27 mouse cellular contexts compared by ENCODE assay signal in the genomic region with DNA sequence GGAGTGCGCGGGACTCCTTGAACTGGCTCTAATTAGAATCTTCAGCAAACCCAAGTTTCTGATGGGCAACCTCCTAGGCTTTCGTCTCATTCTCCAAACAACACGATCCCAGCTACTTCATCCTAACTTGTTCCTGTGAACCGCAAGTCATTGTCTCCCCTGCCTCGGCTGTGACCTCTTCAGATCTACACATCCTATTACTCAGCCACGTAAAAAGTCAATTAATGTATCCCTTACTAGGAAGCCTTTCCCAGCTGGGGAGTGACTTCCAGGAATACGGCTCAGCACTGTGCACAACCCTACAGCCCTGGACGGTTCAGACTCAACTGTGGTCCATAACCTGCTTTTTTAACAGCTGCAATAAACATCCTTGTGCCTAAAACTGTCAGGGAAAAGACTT. TPM values are rescaled to one million over a fixed set of nuclear protein-coding genes. Genes with fewer than 3 reads are reported as not detected.
DNase-seq lines count a peak whose midpoint lies in the region; ATAC-seq and TF ChIP-seq lines count a peak whose summit lies in the region.
"Had no signal": no experiment of that assay in that cellular context is flagged by ENCODE, and none has a peak within 500 bp of the region (broad histone marks: within the 10 kb centered on the region; RNA-seq: fewer than 3 reads in every experiment).

No protein-coding gene starts in this region.

- no peak overlapping the region for H3K27ac ChIP-seq in heart, embryonic 10.5 days
- peak overlapping the region; percentile 3; the same call in 1 of the 2 replicates for H3K27ac ChIP-seq in heart, embryonic 15.5 days
- no peak overlapping the region for H3K27ac ChIP-seq in midbrain, embryonic 11.5 days (ENCODE audit: low read depth, low read length)
- no peak overlapping the region for H3K27ac ChIP-seq in midbrain, postnatal 0 days (ENCODE audit: low read depth, low read length)
- H3K27ac ChIP-seq: embryonic facial prominence, embryonic 13.5 days; forebrain, embryonic 15.5 days; hindbrain, embryonic 10.5 days; intestine, embryonic 15.5 days; limb, embryonic 12.5 days had no signal

- TF ChIP-seq CTCF in midbrain, postnatal 0 days (IDR thresholded peaks at IDR 0.05): no peak

- WGBS in heart, embryonic 10.5 days: 69% methylated on average over 9 of the region's 9 CpGs
- WGBS in heart, embryonic 15.5 days: 62% methylated on average over 9 of the region's 9 CpGs
- 47% methylated on average over 9 of the region's 9 CpGs for WGBS in midbrain, embryonic 11.5 days
- 64% methylated on average over 9 of the region's 9 CpGs for WGBS in midbrain, postnatal 0 days

- peaks cover 50% of the 10 kb centered on the region for H3K4me1 ChIP-seq in heart, embryonic 10.5 days
- peaks cover 37% of the 10 kb centered on the region for H3K4me1 ChIP-seq in heart, embryonic 15.5 days (replicated peaks)
- peaks cover 26% of the 10 kb centered on the region for H3K4me1 ChIP-seq in midbrain, embryonic 11.5 days (ENCODE audit: control insufficient read depth, insufficient read depth, low read length)
- peaks cover 3% of the 10 kb centered on the region; the same call in 1 of the 2 replicates for H3K4me1 ChIP-seq in midbrain, postnatal 0 days (ENCODE audit: insufficient read depth, low read length)

- DNase-seq in heart, adult 11 months: peak; percentile 85
- DNase-seq in heart, embryonic 10.5 days (ENCODE audit: low spot score): no peak
- DNase-seq in heart, postnatal 36 days: no peak
- DNase-seq in midbrain, embryonic 11.5 days (ENCODE audit: low spot score, missing footprints): peak; percentile 82
- DNase-seq in midbrain, postnatal 0 days (ENCODE audit: low spot score): no peak
- no peak for DNase-seq in urinary bladder, adult 18-20 months (ENCODE audit: low spot score in 2 of 2)
- DNase-seq: adrenal gland, adult 2 months; B cell, adult 2 months; cerebellum, adult 11-12 months; cerebellum, postnatal 10 days; gastrocnemius, postnatal 25 days; kidney, adult 8-10 months; kidney, postnatal 4 days; liver, postnatal 0 days; lung, postnatal 10 days; midbrain, embryonic 14.5 days; thymus, postnatal 25 days had no signal

- no peak overlapping the region for H3K9ac ChIP-seq in heart, embryonic 15.5 days
- no peak overlapping the region for H3K9ac ChIP-seq in midbrain, embryonic 11.5 days (ENCODE audit: low read length)
- H3K9ac ChIP-seq in midbrain, postnatal 0 days (replicated peaks; ENCODE audit: low read length, poor library complexity, severe bottlenecking): no peak overlapping the region
- H3K9ac ChIP-seq: embryonic facial prominence, embryonic 13.5 days; intestine, embryonic 15.5 days; limb, embryonic 12.5 days; liver, postnatal 0 days had no signal

- H3K27me3 ChIP-seq in heart, embryonic 10.5 days (ENCODE audit: insufficient read depth, poor library complexity, severe bottlenecking): no peaks in the 10 kb centered on the region
- no peaks in the 10 kb centered on the region for H3K27me3 ChIP-seq in heart, embryonic 15.5 days
- H3K27me3 ChIP-seq in midbrain, embryonic 11.5 days (ENCODE audit: control insufficient read depth, insufficient read depth, low read length): no peaks in the 10 kb centered on the region
- no peaks in the 10 kb centered on the region for H3K27me3 ChIP-seq in midbrain, postnatal 0 days (ENCODE audit: insufficient read depth, low read length)
- H3K27me3 ChIP-seq: CH12.LX; embryonic facial prominence, embryonic 13.5 days; forebrain, embryonic 15.5 days; intestine, embryonic 15.5 days; limb, embryonic 12.5 days had no signal

- H3K4me2 ChIP-seq in heart, embryonic 15.5 days: peak overlapping the region; percentile 62
- H3K4me2 ChIP-seq in midbrain, embryonic 11.5 days: no peak overlapping the region
- H3K4me2 ChIP-seq in midbrain, postnatal 0 days (ENCODE audit: low read depth, low read length, poor library complexity, severe bottlenecking): no peak overlapping the region

- H3K36me3 ChIP-seq in heart, embryonic 10.5 days: 0 out of 2 replicates have a peak, but pooled peaks cover under 1% of the 10 kb centered on the region
- H3K36me3 ChIP-seq in heart, embryonic 15.5 days: no peaks in the 10 kb centered on the region
- no peaks in the 10 kb centered on the region for H3K36me3 ChIP-seq in midbrain, embryonic 11.5 days (ENCODE audit: control insufficient read depth, insufficient read depth, low read length)
- H3K36me3 ChIP-seq in midbrain, postnatal 0 days (ENCODE audit: insufficient read depth, low read length): no peaks in the 10 kb centered on the region
- H3K36me3 ChIP-seq: embryonic facial prominence, embryonic 13.5 days; forebrain, embryonic 15.5 days; G1E; intestine, embryonic 15.5 days had no signal

- no peak for ATAC-seq in heart, embryonic 15.5 days (replicated peaks; ENCODE audit: insufficient number of reproducible peaks, insufficient read depth, low FRiP score, low read depth)
- no peak for ATAC-seq in midbrain, embryonic 11.5 days (ENCODE audit: low FRiP score)
- ATAC-seq in midbrain, postnatal 0 days (ENCODE audit: low FRiP score): no peak
- ATAC-seq: forebrain, embryonic 15.5 days; hindbrain, embryonic 16.5 days; intestine, embryonic 15.5 days; liver, postnatal 0 days had no signal

- H3K4me3 ChIP-seq in heart, embryonic 10.5 days: no peak overlapping the region
- no peak overlapping the region for H3K4me3 ChIP-seq in heart, embryonic 15.5 days
- H3K4me3 ChIP-seq in midbrain, embryonic 11.5 days (ENCODE audit: low read depth, low read length): no peak overlapping the region
- no peak overlapping the region for H3K4me3 ChIP-seq in midbrain, postnatal 0 days (ENCODE audit: low read depth, low read length)
- H3K4me3 ChIP-seq: embryonic facial prominence, embryonic 13.5 days; erythroblast, embryonic 14.5 days; forebrain, embryonic 15.5 days; hindbrain, embryonic 10.5 days; intestine, embryonic 15.5 days; limb, embryonic 12.5 days had no signal

- H3K9me3 ChIP-seq in heart, embryonic 10.5 days: no peaks in the 10 kb centered on the region
- H3K9me3 ChIP-seq in heart, embryonic 15.5 days (replicated peaks): no peaks in the 10 kb centered on the region
- H3K9me3 ChIP-seq in midbrain, embryonic 11.5 days (ENCODE audit: control insufficient read depth, low read length): no peaks in the 10 kb centered on the region
- no peaks in the 10 kb centered on the region for H3K9me3 ChIP-seq in midbrain, postnatal 0 days (ENCODE audit: low read length)
- H3K9me3 ChIP-seq: embryonic facial prominence, embryonic 13.5 days; forebrain, embryonic 15.5 days; hindbrain, embryonic 10.5 days; intestine, embryonic 15.5 days; limb, embryonic 12.5 days had no signal

- intact Hi-C loops in heart, postnatal 36 days (cut with DNase I): no loop called here

RNA-seq across cellular contexts. Expression of a gene that starts 32.2 kb away (rescaled TPM):
- polyA plus RNA-seq in heart, embryonic 10.5 days (2016; fragmentation: Nextera tagmentation; extraction: Ambion mirVana): 36.3 and 45.0 TPM in 2 replicates
- polyA plus RNA-seq in heart, embryonic 15.5 days (2015; fragmentation: Nextera tagmentation; extraction: Ambion mirVana): 33.3 and 39.8 TPM in 2 replicates
- 10 to 100 TPM; 51.6 to 56.1 TPM for total RNA-seq in heart, postnatal 36 days (2021)
- polyA plus RNA-seq in midbrain, embryonic 11.5 days (2014; fragmentation: Nextera tagmentation; extraction: Ambion mirVana): 124 and 131 TPM in 2 replicates
- 102 and 116 TPM in 2 replicates for total RNA-seq in midbrain, postnatal 0 days (2014; rRNA removed)
- 83.6 and 92.9 TPM in 2 replicates for polyA plus RNA-seq in midbrain, postnatal 0 days (2015; fragmentation: Nextera tagmentation; extraction: Ambion mirVana)
- polyA plus RNA-seq: G1E had no signal

Comparison
In these comparisons a context has a peak if more than half of its experiments do, and no peak if none do; other contexts are left out.
1. DNase-seq: peak in heart, adult 11 months (single experiment) and midbrain, embryonic 11.5 days (single experiment); none in heart, embryonic 10.5 days (single experiment), heart, postnatal 36 days (0 of 2), midbrain, postnatal 0 days (single experiment) and urinary bladder, adult 18-20 months (0 of 2).